11 mouse cellular contexts compared by ENCODE assay signal in genomic region chr7:96290576-96290975, GRCm38 (mm10).
DNase-seq lines count a peak whose midpoint lies in the region; ATAC-seq lines count a peak whose summit lies in the region.
"Had no signal": no experiment of that assay in that cellular context is flagged by ENCODE, and none has a peak within 500 bp of the region (broad histone marks: within the 10 kb centered on the region; RNA-seq: fewer than 3 reads in every experiment).

No protein-coding gene starts in this region.

- peak; percentile 71 for ATAC-seq in lung, embryonic 16.5 days (ENCODE audit: low read depth)

- H3K27me3 ChIP-seq in lung, embryonic 16.5 days (ENCODE audit: control insufficient read depth, insufficient read depth, low read depth, low read length), result no peaks in the 10 kb centered on the region
- H3K27me3 ChIP-seq: limb, embryonic 13.5 days had no signal

- H3K4me1 ChIP-seq in lung, embryonic 16.5 days (replicated peaks; ENCODE audit: control insufficient read depth, insufficient read depth, low read length), result peaks cover 8% of the 10 kb centered on the region

- H3K9ac ChIP-seq in lung, embryonic 16.5 days (ENCODE audit: low read length), result no peak overlapping the region
- H3K9ac ChIP-seq: limb, embryonic 13.5 days had no signal

- no peak overlapping the region for H3K4me3 ChIP-seq in lung, embryonic 16.5 days (ENCODE audit: low read length)
- H3K4me3 ChIP-seq: erythroblast, embryonic 14.5 days; limb, embryonic 13.5 days had no signal

- no peaks in the 10 kb centered on the region for H3K9me3 ChIP-seq in lung, embryonic 16.5 days (ENCODE audit: control insufficient read depth, low read length)
- H3K9me3 ChIP-seq: limb, embryonic 13.5 days had no signal

- peak; percentile 16 to 36 for DNase-seq in cerebellum, postnatal 25 days
- no peak for DNase-seq in cerebellum, adult 9-10 months
- DNase-seq in lung, postnatal 36 days, result no peak
- peak; percentile 73 to 89 for DNase-seq in layer of hippocampus, postnatal 14 days (ENCODE audit: low spot score in 2 of 2)
- peak; percentile 18 to 35 for DNase-seq in right cerebral cortex, postnatal 36 days (ENCODE audit: low spot score in 2 of 2)
- DNase-seq in embryo, embryonic 11 days, result no peak
- no peak for DNase-seq in testis, postnatal 14 days (ENCODE audit: low spot score)
- DNase-seq: heart, postnatal 14 days had no signal

- H3K36me3 ChIP-seq in lung, embryonic 16.5 days (ENCODE audit: control insufficient read depth, insufficient read depth, low read length), result no peaks in the 10 kb centered on the region
- H3K36me3 ChIP-seq: limb, embryonic 13.5 days had no signal

- 40% methylated on average over 2 of the region's 2 CpGs for WGBS in lung, embryonic 16.5 days

- H3K27ac ChIP-seq in lung, embryonic 16.5 days (ENCODE audit: low read length), result no peak overlapping the region
- H3K27ac ChIP-seq: limb, embryonic 13.5 days had no signal

- H3K4me2 ChIP-seq in lung, embryonic 16.5 days (ENCODE audit: low read depth, low read length), result no peak overlapping the region
- H3K4me2 ChIP-seq: limb, embryonic 13.5 days had no signal

Comparison
In these comparisons a context has a peak if more than half of its experiments do, and no peak if none do; other contexts are left out.
1. DNase-seq: peak in cerebellum, postnatal 25 days (2 of 2), layer of hippocampus, postnatal 14 days (2 of 2) and right cerebral cortex, postnatal 36 days (2 of 2); none in cerebellum, adult 9-10 months (single experiment), lung, postnatal 36 days (single experiment), embryo, embryonic 11 days (single experiment) and testis, postnatal 14 days (single experiment).